ENCODE assay signal across 18 mouse cellular contexts in genomic region chr15:12863669-12864068, GRCm38 (mm10). TPM values are rescaled to one million over a fixed set of nuclear protein-coding genes. Genes with fewer than 3 reads are reported as not detected.
DNase-seq lines count a peak whose midpoint lies in the region; ATAC-seq and TF ChIP-seq lines count a peak whose summit lies in the region.
"Had no signal": no experiment of that assay in that cellular context is flagged by ENCODE, and none has a peak within 500 bp of the region (broad histone marks: within the 10 kb centered on the region; RNA-seq: fewer than 3 reads in every experiment).

No protein-coding gene starts in this region.

- no peaks in the 10 kb centered on the region for H3K4me1 ChIP-seq in limb, embryonic 14.5 days (ENCODE audit: control insufficient read depth, insufficient read depth, low read length)
- peaks cover 10% of the 10 kb centered on the region for H3K4me1 ChIP-seq in limb, embryonic 10.5 days
- H3K4me1 ChIP-seq in MEL (ENCODE audit: control insufficient read depth in 1 of 2, insufficient read depth in 2 of 2, low read length in 2 of 2), result peaks cover 0 to 5% of the 10 kb centered on the region in 2 experiments; a peak in 1 of 4 replicates

- TF ChIP-seq CTCF in MEL (IDR thresholded peaks at IDR 0.05 in 2 of 3, conservative IDR thresholded peaks at IDR 0.05 in 1 of 3; ENCODE audit: control insufficient read depth in 1 of 3, insufficient read depth in 1 of 3, low read depth in 2 of 3, low read length in 3 of 3, poor library complexity in 1 of 3, severe bottlenecking in 1 of 3), result no peak; a peak in 1 of 6 replicates

- TF ChIP-seq EP300 in MEL (IDR thresholded peaks at IDR 0.05; ENCODE audit: low read depth in 1 of 2, low read length in 2 of 2), result no peak

- peaks cover 65% of the 10 kb centered on the region for H3K36me3 ChIP-seq in limb, embryonic 14.5 days (ENCODE audit: control insufficient read depth, insufficient read depth, low read length)
- peaks cover 99% of the 10 kb centered on the region for H3K36me3 ChIP-seq in limb, embryonic 10.5 days
- H3K36me3 ChIP-seq in MEL (ENCODE audit: control insufficient read depth in 1 of 2, insufficient read depth in 2 of 2, low read length in 2 of 2), result peaks cover 6 to 28% of the 10 kb centered on the region in 2 experiments

- TF ChIP-seq RAD21 in MEL (IDR thresholded peaks at IDR 0.05; ENCODE audit: low read depth, low read length), result peak; percentile 22

- no peak overlapping the region for H3K9ac ChIP-seq in limb, embryonic 14.5 days (ENCODE audit: low read depth, low read length, severe bottlenecking)
- no peak overlapping the region for H3K9ac ChIP-seq in MEL (ENCODE audit: control insufficient read depth, low read depth, low read length, poor library complexity, severe bottlenecking)
- H3K9ac ChIP-seq: kidney, embryonic 15.5 days; liver, embryonic 13.5 days; midbrain, embryonic 12.5 days had no signal

- H3K4me3 ChIP-seq in limb, embryonic 14.5 days (replicated peaks; ENCODE audit: low read length), result no peak overlapping the region
- H3K4me3 ChIP-seq in limb, embryonic 10.5 days, result no peak overlapping the region
- H3K4me3 ChIP-seq in MEL (ENCODE audit: control insufficient read depth in 1 of 2, insufficient read depth in 1 of 2, low read depth in 2 of 2, low read length in 2 of 2), result no peak overlapping the region
- H3K4me3 ChIP-seq: heart, adult 2 months; kidney, embryonic 15.5 days; liver, embryonic 13.5 days; midbrain, embryonic 12.5 days had no signal

- 26% methylated on average over 1 of the region's 1 CpGs for WGBS in limb, embryonic 14.5 days
- WGBS in limb, embryonic 10.5 days, result 34% methylated on average over 1 of the region's 1 CpGs

- no peak overlapping the region for H3K4me2 ChIP-seq in limb, embryonic 14.5 days (replicated peaks; ENCODE audit: low read depth, low read length, severe bottlenecking)
- H3K4me2 ChIP-seq: kidney, embryonic 15.5 days; liver, embryonic 13.5 days; midbrain, embryonic 12.5 days had no signal

- H3K9me3 ChIP-seq in limb, embryonic 14.5 days (ENCODE audit: control insufficient read depth, low read length), result no peaks in the 10 kb centered on the region
- no peaks in the 10 kb centered on the region for H3K9me3 ChIP-seq in limb, embryonic 10.5 days (replicated peaks)
- H3K9me3 ChIP-seq in MEL (replicated peaks; ENCODE audit: insufficient read depth, low read length), result no peaks in the 10 kb centered on the region
- H3K9me3 ChIP-seq: kidney, embryonic 15.5 days; liver, embryonic 13.5 days; midbrain, embryonic 12.5 days had no signal

- H3K79me2 ChIP-seq in MEL (ENCODE audit: control insufficient read depth, insufficient read depth, low read length, poor library complexity), result no peaks in the 10 kb centered on the region

- no peaks in the 10 kb centered on the region for H3K27me3 ChIP-seq in limb, embryonic 14.5 days (ENCODE audit: control insufficient read depth, insufficient read depth, low read length)
- H3K27me3 ChIP-seq in limb, embryonic 10.5 days (ENCODE audit: low read depth, poor library complexity, severe bottlenecking), result no peaks in the 10 kb centered on the region
- H3K27me3 ChIP-seq in MEL (ENCODE audit: control insufficient read depth in 1 of 2, insufficient read depth in 2 of 2, low read length in 2 of 2), result no peaks in the 10 kb centered on the region
- H3K27me3 ChIP-seq: kidney, embryonic 15.5 days; liver, embryonic 13.5 days; midbrain, embryonic 12.5 days had no signal

- DNase-seq in frontal cortex, postnatal 36 days (ENCODE audit: low spot score in 2 of 2), result no peak
- peak; percentile 22 for DNase-seq in limb, embryonic 14.5 days (ENCODE audit: low spot score)
- no peak for DNase-seq in limb, embryonic 10.5 days (ENCODE audit: low spot score)
- no peak for DNase-seq in MEL (ENCODE audit: low read depth, low spot score)
- DNase-seq in cerebellum, adult 18-20 months, result no peak
- no peak for DNase-seq in urinary bladder, adult 18-20 months (ENCODE audit: low spot score in 2 of 2)
- DNase-seq: adrenal gland, postnatal 14 days; cerebellum, postnatal 14 days; heart, adult 2 months; heart, postnatal 14 days; liver, embryonic 13.5 days; lung, postnatal 36 days; spleen, adult 18-20 months; thymus, postnatal 4 days had no signal

- no peak for TF ChIP-seq POLR2A in limb, embryonic 14.5 days (IDR thresholded peaks at IDR 0.05; ENCODE audit: borderline replicate concordance, extremely low read depth, insufficient read depth, insufficient read length)
- no peak for TF ChIP-seq POLR2A in MEL (IDR thresholded peaks at IDR 0.05; ENCODE audit: control insufficient read depth in 1 of 2, insufficient read depth in 1 of 2, low read depth in 1 of 2, low read length in 2 of 2, poor library complexity in 1 of 2)

- peak; percentile 33; the same call in 1 of the 2 replicates for ATAC-seq in frontal cortex, adult (ENCODE audit: low TSS enrichment)
- no peak for ATAC-seq in limb, embryonic 14.5 days (ENCODE audit: low FRiP score, low read depth)
- peak; percentile 11; the same call in 1 of the 2 replicates for ATAC-seq in granulocyte monocyte progenitor cell, adult 5-6 weeks (replicated peaks; ENCODE audit: poor library complexity, severe bottlenecking)

- H3K27ac ChIP-seq in limb, embryonic 14.5 days (replicated peaks; ENCODE audit: low read depth, low read length), result no peak overlapping the region
- H3K27ac ChIP-seq in limb, embryonic 10.5 days, result no peak overlapping the region
- H3K27ac ChIP-seq in MEL (ENCODE audit: control insufficient read depth, low read depth, low read length), result no peak overlapping the region
- H3K27ac ChIP-seq: heart, adult 2 months; kidney, embryonic 15.5 days; liver, embryonic 13.5 days; midbrain, embryonic 12.5 days had no signal

TF ChIP-seq in MEL, 35 proteins besides CTCF, POLR2A, EP300 and RAD21:
- no peak for TF ChIP-seq MAZ (IDR thresholded peaks at IDR 0.05; ENCODE audit: low read depth, low read length)
- TF ChIP-seq ZMIZ1 (IDR thresholded peaks at IDR 0.05; ENCODE audit: low read depth, low read length), result no peak
- TF ChIP-seq MYB (IDR thresholded peaks at IDR 0.05; ENCODE audit: low read depth, low read length), result no peak
- TF ChIP-seq NELFE (IDR thresholded peaks at IDR 0.05; ENCODE audit: low read depth, low read length), result no peak
- TF ChIP-seq TCF12 (IDR thresholded peaks at IDR 0.05; ENCODE audit: low read depth, low read length), result no peak
- TF ChIP-seq ZC3H11A (IDR thresholded peaks at IDR 0.05; ENCODE audit: low read depth, low read length), result no peak
- TF ChIP-seq GATA1 (IDR thresholded peaks at IDR 0.05; ENCODE audit: low read depth, low read length), result no peak
- no peak for TF ChIP-seq CHD1 (IDR thresholded peaks at IDR 0.05; ENCODE audit: low read depth, low read length)
- no peak for TF ChIP-seq UBTF (IDR thresholded peaks at IDR 0.05; ENCODE audit: borderline replicate concordance, insufficient read depth, low read depth, low read length)
- no peak for TF ChIP-seq MEF2A (IDR thresholded peaks at IDR 0.05; ENCODE audit: extremely low read depth, insufficient replicate concordance, low read depth, low read length, poor library complexity, severe bottlenecking)
- TF ChIP-seq BHLHE40 (IDR thresholded peaks at IDR 0.05; ENCODE audit: borderline replicate concordance, low read depth, low read length), result no peak
TF ChIP-seq in MEL: peak in this region for 0.

RNA-seq across cellular contexts. Expression of gene Drosha, which starts 39.1 kb away (rescaled TPM):
- polyA plus RNA-seq in limb, embryonic 14.5 days (2012; rRNA removed), result 31.9 and 34.3 TPM in 2 replicates
- polyA plus RNA-seq in limb, embryonic 14.5 days (2014; fragmentation: Nextera tagmentation; extraction: Ambion mirVana), result 39.0 and 44.3 TPM in 2 replicates
- polyA plus RNA-seq in limb, embryonic 10.5 days (2016; fragmentation: Nextera tagmentation; extraction: Ambion mirVana), result 82.4 and 85.5 TPM in 2 replicates
- total RNA-seq in MEL (2012; rRNA removed), result 42.0 and 43.3 TPM in 2 replicates
- polyA plus RNA-seq in MEL (2012; ENCODE audit: insufficient read depth in 1 of 2, insufficient read length in 2 of 2, low read depth in 1 of 2, low replicate concordance in 2 of 2, missing spikeins in 1 of 2), result 100 to 1,000 TPM in 1 of 2 experiments, 10 to 100 TPM in 1; 96.9 to 482 TPM
- 33.0 and 42.1 TPM in 2 replicates for total RNA-seq in granulocyte monocyte progenitor cell, adult 5-6 weeks (2014; fragmentation: Nextera tagmentation)
- 12.1 and 23.5 TPM in 2 replicates for total RNA-seq in granulocyte monocyte progenitor cell, adult 5-6 weeks (2017)

RNA-seq across cellular contexts. Expression of gene 6030458C11Rik, which starts 39.2 kb away (rescaled TPM):
- 33.0 and 38.4 TPM in 2 replicates for polyA plus RNA-seq in limb, embryonic 14.5 days (2012; rRNA removed)
- 27.8 and 27.9 TPM in 2 replicates for polyA plus RNA-seq in limb, embryonic 14.5 days (2014; fragmentation: Nextera tagmentation; extraction: Ambion mirVana)
- 47.0 and 55.6 TPM in 2 replicates for polyA plus RNA-seq in limb, embryonic 10.5 days (2016; fragmentation: Nextera tagmentation; extraction: Ambion mirVana)
- total RNA-seq in MEL (2012; rRNA removed), result 16.7 and 21.9 TPM in 2 replicates
- 10 to 100 TPM in 1 of 2 experiments, not detected in 1; 25.7 TPM for polyA plus RNA-seq in MEL (2012; ENCODE audit: insufficient read depth in 1 of 2, insufficient read length in 2 of 2, low read depth in 1 of 2, low replicate concordance in 2 of 2, missing spikeins in 1 of 2)
- total RNA-seq in granulocyte monocyte progenitor cell, adult 5-6 weeks (2014; fragmentation: Nextera tagmentation), result 26.5 and 29.3 TPM in 2 replicates
- total RNA-seq in granulocyte monocyte progenitor cell, adult 5-6 weeks (2017), result 18.6 and 23.7 TPM in 2 replicates
